Mouse (Mus musculus): ENCODE measurements around the gene Adipoq. TPM values are rescaled to one million over a fixed set of nuclear protein-coding genes. Genes with fewer than 3 reads are reported as not detected.
"Not testable (repeated sequence)": the region's sequence is repeated elsewhere in the genome, so short reads cannot be mapped to it uniquely, and the experiment has no call there.

The Adipoq gene
- total RNA-seq, 4 experiments from 2014 or later: not detected

DNA sequence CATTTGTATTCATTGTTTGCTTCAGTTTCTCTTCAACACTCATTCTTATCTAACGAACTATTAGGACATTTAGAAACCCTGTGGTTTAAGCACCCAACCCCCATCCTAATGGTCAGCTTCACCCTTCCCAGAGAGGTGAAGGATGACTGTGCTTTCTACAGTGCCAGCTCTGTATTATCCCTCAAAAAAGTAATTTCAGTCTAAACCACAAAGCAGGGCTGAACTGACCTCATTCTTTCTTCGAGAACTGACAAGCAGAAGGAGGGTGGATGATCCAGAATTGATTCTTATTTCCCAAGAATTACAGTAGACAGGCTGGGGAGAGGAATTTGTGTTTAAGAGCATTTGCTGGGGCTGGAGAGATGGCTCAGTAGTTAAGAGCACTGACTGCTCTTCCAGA is 13.4 kb downstream of the Adipoq start:
- no peak for DNase-seq (ENCODE audit: low spot score in 2 of 2)

DNA sequence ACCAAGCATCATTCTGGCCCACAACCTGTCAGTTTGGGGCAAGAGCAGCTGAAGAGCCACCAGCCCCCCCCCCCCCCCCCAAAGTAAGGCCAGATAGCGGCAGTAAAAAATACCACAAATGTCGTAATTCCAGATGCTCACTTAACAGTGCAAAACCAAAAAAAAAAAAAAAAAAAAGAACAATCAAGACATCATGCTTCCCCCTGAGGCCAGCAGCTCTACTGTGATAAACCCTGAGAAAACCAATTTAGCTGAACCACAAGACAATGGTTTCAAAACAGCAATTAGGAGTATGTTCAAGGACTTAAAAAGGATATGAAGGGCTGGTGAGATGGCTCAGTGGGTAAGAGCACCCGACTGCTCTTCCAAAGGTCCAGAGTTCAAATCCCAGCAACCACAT is 15.8 kb downstream of the Adipoq start:
- no peak for DNase-seq (ENCODE audit: low spot score in 2 of 2)

GRCm38 (mm10) chr16:23164443-23164842 is 18.1 kb downstream of the Adipoq start:
- DNase-seq (ENCODE audit: low spot score in 2 of 2): no peak

DNA sequence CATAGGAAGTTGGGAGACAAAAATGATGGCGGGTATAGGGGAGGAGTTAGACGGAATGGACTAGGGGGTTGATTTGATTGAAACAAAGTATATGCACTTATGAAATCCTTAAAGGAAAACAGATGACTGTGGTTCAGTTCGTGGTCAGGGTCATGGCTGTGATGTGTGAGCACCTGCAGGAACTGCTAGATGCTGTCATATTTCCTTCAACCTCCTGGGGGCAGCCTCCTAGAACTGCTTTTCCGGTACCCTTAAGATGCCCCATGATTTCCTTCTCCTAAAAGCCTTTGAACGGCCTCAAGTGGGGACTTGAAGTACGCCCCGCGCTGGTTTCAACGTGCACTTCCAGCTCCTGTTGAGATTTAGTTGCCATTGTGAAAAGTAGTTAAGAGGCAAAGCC is 19.1 kb downstream of the Adipoq start:
- no peak for DNase-seq (ENCODE audit: low spot score in 2 of 2)

DNA sequence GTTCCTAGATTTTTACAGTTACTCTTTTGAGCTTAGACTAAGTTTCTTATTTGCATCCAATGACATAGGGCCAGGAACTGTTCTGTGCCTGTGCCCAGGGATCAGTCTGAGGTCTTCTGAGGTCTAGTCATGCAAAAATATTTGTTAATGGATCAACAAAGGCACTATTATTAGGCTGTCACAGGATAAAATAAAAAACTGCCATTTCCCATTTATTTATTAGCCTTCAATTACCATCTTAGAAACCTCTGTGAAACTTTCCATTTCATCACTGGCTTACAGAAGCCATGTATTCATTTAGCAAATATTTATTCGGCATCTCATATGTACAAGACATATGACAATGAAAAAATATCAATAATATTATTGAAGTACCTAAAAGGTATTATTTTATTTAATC is 20.3 kb downstream of the Adipoq start:
- DNase-seq (ENCODE audit: low spot score in 2 of 2): no peak

DNA sequence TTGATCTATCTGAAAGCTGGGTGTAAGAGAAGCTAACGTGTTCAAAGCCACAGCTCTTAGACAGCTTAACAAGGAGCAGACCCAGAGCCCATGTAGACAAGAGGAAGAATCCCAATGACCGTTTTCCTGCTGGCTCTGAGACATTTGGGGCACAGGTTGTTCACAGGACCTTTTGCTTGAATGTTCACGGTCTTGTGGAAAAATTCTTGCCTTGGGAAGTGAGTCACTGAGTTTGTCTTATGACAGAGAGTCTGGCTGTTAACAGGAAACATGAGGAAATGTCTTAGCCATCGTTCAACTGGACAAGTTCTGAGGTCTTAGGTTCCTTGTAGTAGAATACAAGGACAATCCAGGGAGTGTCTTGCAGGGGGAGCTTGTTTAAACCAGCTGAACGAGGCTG is 20.7 kb downstream of the Adipoq start:
- no peak for DNase-seq (ENCODE audit: low spot score in 2 of 2)

DNA sequence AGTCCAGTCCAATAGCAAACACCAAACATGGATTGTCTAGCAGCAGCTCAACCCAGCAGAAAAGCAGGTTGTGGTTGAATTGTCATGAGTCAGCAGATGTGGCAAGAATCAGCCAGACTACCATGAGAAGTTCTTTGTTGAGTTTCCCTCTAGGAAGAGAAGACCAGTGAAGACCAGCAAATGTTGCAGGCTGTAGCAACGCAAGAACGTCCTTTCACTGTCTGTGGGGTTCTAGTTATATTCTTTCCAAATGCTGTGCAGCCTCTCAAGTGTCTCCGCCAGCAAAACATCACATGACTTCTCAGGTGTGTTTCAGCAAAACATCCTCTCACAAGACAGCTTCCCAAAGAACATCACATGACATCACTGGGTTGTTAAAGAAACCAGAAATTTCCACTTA is 24.5 kb downstream of the Adipoq start:
- no peak for DNase-seq (ENCODE audit: low spot score in 2 of 2)

- DNase-seq (ENCODE audit: low spot score in 2 of 2): no peak
Measured at GRCm38 (mm10) chr16:23173904-23174303, 27.6 kb downstream of the Adipoq start.

DNA sequence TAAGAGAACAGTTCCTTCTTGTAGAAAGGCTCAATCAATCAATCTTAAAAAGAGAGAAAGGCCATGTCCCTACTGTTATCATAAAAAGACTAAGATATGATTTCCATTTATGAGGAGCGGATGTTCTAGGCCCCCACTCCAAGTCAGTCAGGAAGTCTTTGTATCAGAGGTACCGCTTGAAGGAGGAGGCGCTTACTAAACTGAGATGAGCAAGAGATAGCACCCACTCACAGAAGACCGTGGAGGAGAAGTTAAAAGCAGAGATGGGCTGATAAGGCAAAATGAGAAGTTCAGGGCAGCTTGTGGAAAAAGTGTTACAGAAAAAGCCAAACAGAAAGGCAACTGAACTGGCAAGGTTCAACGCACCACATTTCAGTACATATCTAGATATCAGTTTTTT is 28.5 kb downstream of the Adipoq start:
- DNase-seq (ENCODE audit: low spot score in 2 of 2): no peak

GRCm38 (mm10) chr16:23175956-23176355 is 29.6 kb downstream of the Adipoq start:
- no peak for DNase-seq (ENCODE audit: low spot score in 2 of 2)

GRCm38 (mm10) chr16:23177856-23178255 is 31.5 kb downstream of the Adipoq start:
- DNase-seq (ENCODE audit: low spot score in 2 of 2): no peak

- DNase-seq (ENCODE audit: low spot score in 2 of 2): no peak
Measured at GRCm38 (mm10) chr16:23178796-23179195, 32.5 kb downstream of the Adipoq start.

DNA sequence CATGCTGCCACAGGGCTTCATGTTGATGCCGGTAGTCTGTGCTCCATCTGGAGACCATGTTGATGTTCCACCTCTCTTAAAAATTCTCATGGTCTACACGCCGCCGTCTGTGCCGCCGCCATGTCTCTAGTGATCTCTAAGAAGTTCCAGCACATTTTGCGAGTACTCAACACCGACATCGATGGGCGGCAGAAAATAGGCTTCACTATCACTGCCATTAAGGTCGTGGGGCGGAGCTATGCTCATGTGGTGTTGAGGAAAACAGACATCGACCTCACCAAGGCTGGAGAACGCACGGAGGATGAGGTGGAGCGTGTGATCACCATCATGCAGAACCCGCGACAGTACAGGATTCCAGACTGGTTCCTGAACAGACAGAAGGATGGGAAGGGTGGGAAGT is 33.1 kb downstream of the Adipoq start:
- DNase-seq (ENCODE audit: low spot score in 2 of 2): not testable (repeated sequence)

GRCm38 (mm10) chr16:23181054-23181453 is 34.7 kb downstream of the Adipoq start:
- no peak for DNase-seq (ENCODE audit: low spot score in 2 of 2)

- no peak for DNase-seq (ENCODE audit: low spot score in 2 of 2)
Measured at GRCm38 (mm10) chr16:23181487-23181886, 35.2 kb downstream of the Adipoq start.

GRCm38 (mm10) chr16:23181942-23182597 is 35.7 kb downstream of the Adipoq start:
- DNase-seq (ENCODE audit: low spot score in 2 of 2): no peak

DNA sequence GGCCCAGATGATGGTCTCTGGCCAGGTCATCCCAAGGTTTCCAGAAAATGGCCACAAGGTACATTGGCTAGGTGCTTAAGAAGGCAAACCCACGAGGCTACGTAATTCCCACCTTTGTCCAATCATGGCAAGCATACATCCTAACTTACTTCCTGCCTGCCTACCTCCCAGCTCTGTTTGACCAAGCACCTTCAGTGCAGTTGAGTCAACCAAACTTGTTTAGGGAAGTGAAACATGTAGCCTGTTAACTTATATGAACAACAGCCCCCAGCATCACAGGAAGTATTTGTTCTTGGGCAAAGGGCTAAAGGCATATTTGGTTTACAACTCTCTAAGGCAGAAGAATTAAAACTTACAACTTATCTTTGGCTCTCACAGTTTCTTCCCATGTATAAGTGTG is 39.5 kb downstream of the Adipoq start:
- no peak for DNase-seq (ENCODE audit: low spot score in 2 of 2)

GRCm38 (mm10) chr16:23186418-23186817 is 40.1 kb downstream of the Adipoq start:
- DNase-seq (ENCODE audit: low spot score in 2 of 2): no peak

- DNase-seq (ENCODE audit: low spot score in 2 of 2): no peak
Measured at GRCm38 (mm10) chr16:23187983-23188382, 41.6 kb downstream of the Adipoq start.

DNA sequence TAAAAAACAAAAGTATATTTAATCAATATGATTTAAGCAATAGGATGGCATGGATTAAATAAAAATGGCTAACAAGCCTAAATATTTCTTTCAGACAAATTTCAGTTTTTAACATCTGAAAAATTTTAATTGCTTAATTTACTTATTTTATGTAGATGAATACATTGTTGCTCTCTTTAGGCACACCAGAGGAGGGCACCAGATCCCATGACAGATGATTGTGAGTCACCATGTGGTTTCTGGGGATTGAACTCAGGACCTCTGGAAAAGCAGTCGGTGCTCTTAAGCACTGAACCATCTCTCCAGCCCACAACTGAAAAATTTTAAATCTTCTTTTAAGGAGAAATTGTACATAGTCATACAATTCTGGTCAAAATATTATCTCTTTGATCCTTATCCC is 43.3 kb downstream of the Adipoq start:
- no peak for DNase-seq (ENCODE audit: low spot score in 2 of 2)

DNA sequence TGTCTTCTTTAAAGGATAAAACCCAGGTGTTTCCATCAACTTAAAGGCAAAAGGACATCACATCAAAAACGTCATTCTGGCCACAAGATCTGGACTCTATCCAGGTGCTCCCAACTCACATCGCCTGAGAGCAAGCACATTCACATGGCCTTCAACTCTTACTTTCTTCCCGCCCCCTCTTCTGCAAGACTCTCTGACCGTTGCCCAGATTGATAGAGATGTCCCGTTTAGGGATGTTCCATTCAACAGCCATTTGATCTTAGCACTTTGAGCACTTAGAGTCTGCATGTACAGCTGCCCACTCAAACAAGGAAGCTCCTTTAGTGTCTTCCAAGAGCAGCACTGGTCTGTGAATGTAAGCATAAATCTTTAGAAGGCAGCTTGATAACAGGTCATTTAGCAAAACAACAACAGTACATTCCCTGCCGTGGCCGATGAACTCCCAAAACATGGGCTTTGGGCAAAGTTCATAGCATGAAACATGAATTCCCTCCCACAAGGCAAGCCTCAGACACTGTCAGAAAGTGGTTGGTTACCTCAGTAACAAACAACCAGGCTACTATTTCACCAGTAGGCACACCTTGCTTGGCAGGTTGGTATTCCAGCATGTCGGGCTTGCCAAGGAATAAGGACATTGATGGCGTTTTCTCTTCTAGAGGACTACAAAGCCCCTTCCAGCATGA is 45.4 kb downstream of the Adipoq start:
- no peak for DNase-seq (ENCODE audit: low spot score in 2 of 2)

DNA sequence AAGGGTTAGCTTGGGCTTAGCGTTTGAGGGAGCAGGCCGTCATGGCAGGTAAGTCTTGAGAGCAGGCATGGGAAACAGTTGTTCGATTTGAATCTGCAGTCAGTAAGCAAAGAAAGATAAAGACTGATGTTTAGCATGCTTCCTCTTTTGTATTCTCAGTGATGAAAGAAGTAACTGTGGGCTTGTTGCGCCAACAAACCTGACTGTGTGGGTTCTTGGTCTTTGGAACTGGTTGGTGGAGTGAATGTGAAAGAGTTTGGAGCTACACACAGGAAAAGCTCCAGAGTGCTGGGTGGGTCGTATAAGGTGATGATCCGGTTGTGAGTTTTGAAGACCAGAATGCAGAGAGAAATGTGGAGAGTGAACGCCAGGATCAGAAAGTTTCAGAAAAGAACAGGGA is 49.3 kb downstream of the Adipoq start:
- no peak for DNase-seq (ENCODE audit: low spot score in 2 of 2)

DNA sequence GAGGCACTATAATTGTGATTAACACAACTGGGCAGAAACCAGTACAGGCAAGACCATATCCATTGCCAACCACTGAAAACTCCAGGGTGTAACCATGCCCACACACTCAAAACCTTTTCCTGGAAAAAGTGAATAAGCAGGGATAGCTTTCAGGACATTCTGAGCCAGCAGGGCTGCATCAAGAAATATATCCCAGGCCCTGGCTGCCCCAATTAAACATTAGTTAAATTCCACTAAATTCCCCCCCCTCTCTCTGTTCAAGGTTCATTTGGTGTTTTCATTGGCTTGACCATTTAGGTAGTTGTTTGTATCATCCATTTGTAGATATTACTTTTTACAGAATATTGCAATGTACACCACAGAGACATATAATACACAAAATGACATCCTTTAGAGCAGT is 50.0 kb downstream of the Adipoq start:
- DNase-seq (ENCODE audit: low spot score in 2 of 2): no peak

Measured in left cerebral cortex, adult 8-10 months (tissue).